Mouse (Mus musculus): ENCODE data around the gene Pitpnc1. TPM values are rescaled to one million over a fixed set of nuclear protein-coding genes. Genes with fewer than 3 reads are reported as not detected.
A peak's percentile ranks its signal among the peaks of the same experiment; 100 is the strongest.

Gene Pitpnc1
- polyA plus RNA-seq, 1 experiment from 2014 or later = 48.0 TPM

- Histone ChIP-seq H3K4me3 (ENCODE audit: low read depth, low read length) (no peak overlapping the region), H3K9me3 (replicated peaks; ENCODE audit: control insufficient read depth, low read length, poor library complexity, severe bottlenecking) (no peaks in the 10 kb centered on the region), H3K4me2 (ENCODE audit: low read length) (peak overlapping the region; percentile 32; the same call in 1 of the 2 replicates), H3K27ac (ENCODE audit: low read length) (peak overlapping the region; percentile 74), H3K36me3 (ENCODE audit: control insufficient read depth, insufficient read depth, low read length) (no peaks in the 10 kb centered on the region), H3K4me1 (ENCODE audit: control insufficient read depth, insufficient read depth, low read length) (peaks cover 42% of the 10 kb centered on the region), H3K27me3 (ENCODE audit: control insufficient read depth, insufficient read depth, low read depth, low read length) (no peaks in the 10 kb centered on the region), H3K9ac (ENCODE audit: low read depth, low read length) (no peak overlapping the region)
- no peak for ATAC-seq
- WGBS = 6% methylated on average over 4 of the region's 4 CpGs
Measured at GRCm38 (mm10) chr11:107416561-107416926, 54.0 kb downstream of the Pitpnc1 start.

- Histone ChIP-seq H3K4me3 (ENCODE audit: low read depth, low read length) (no peak overlapping the region), H3K27me3 (ENCODE audit: control insufficient read depth, insufficient read depth, low read depth, low read length) (no peaks in the 10 kb centered on the region), H3K9ac (ENCODE audit: low read depth, low read length) (no peak overlapping the region), H3K36me3 (ENCODE audit: control insufficient read depth, insufficient read depth, low read length) (no peaks in the 10 kb centered on the region), H3K27ac (ENCODE audit: low read length) (peak overlapping the region; percentile 74), H3K4me1 (ENCODE audit: control insufficient read depth, insufficient read depth, low read length) (peaks cover 42% of the 10 kb centered on the region), H3K9me3 (replicated peaks; ENCODE audit: control insufficient read depth, low read length, poor library complexity, severe bottlenecking) (no peaks in the 10 kb centered on the region), H3K4me2 (ENCODE audit: low read length) (peak overlapping the region; percentile 32; the same call in 1 of the 2 replicates)
- no peak for ATAC-seq
- WGBS = 25% methylated on average over 10 of the region's 10 CpGs
Measured at GRCm38 (mm10) chr11:107415901-107416560, 54.5 kb downstream of the Pitpnc1 start.

GRCm38 (mm10) chr11:107414996-107415747 is 55.3 kb downstream of the Pitpnc1 start:
- Histone ChIP-seq H3K4me3 (ENCODE audit: low read depth, low read length) (no peak overlapping the region), H3K9me3 (replicated peaks; ENCODE audit: control insufficient read depth, low read length, poor library complexity, severe bottlenecking) (no peaks in the 10 kb centered on the region), H3K9ac (ENCODE audit: low read depth, low read length) (peak overlapping the region; percentile 47), H3K4me2 (ENCODE audit: low read length) (peak overlapping the region; percentile 15; the same call in 1 of the 2 replicates), H3K27ac (ENCODE audit: low read length) (peak overlapping the region; percentile 59; the same call in 1 of the 2 replicates), H3K27me3 (ENCODE audit: control insufficient read depth, insufficient read depth, low read depth, low read length) (no peaks in the 10 kb centered on the region), H3K36me3 (ENCODE audit: control insufficient read depth, insufficient read depth, low read length) (no peaks in the 10 kb centered on the region), H3K4me1 (ENCODE audit: control insufficient read depth, insufficient read depth, low read length) (peaks cover 42% of the 10 kb centered on the region)
- ATAC-seq = no peak
- 51% methylated on average over 11 of the region's 11 CpGs for WGBS

- peak overlapping the region; percentile 27 for H3K4me3 ChIP-seq (ENCODE audit: low read depth, low read length)
- peak overlapping the region; percentile 59 for H3K4me2 ChIP-seq (ENCODE audit: low read length)
- WGBS = under 1% methylated on average over 14 of the region's 14 CpGs
- no peaks in the 10 kb centered on the region for H3K27me3 ChIP-seq (ENCODE audit: control insufficient read depth, insufficient read depth, low read depth, low read length)
- peak overlapping the region; percentile 65 for H3K27ac ChIP-seq (ENCODE audit: low read length)
- H3K4me1 ChIP-seq (ENCODE audit: control insufficient read depth, insufficient read depth, low read length) = peaks cover 42% of the 10 kb centered on the region
- peak; percentile 78; the same call in 1 of the 2 replicates for ATAC-seq
- H3K9me3 ChIP-seq (replicated peaks; ENCODE audit: control insufficient read depth, low read length, poor library complexity, severe bottlenecking) = no peaks in the 10 kb centered on the region
- H3K36me3 ChIP-seq (ENCODE audit: control insufficient read depth, insufficient read depth, low read length) = no peaks in the 10 kb centered on the region
- peak overlapping the region; percentile 59; the same call in 1 of the 2 replicates for H3K9ac ChIP-seq (ENCODE audit: low read depth, low read length)
Measured at GRCm38 (mm10) chr11:107413251-107413655, 57.2 kb downstream of the Pitpnc1 start.

GRCm38 (mm10) chr11:107412128-107412527 is 58.4 kb downstream of the Pitpnc1 start:
- Histone ChIP-seq H3K9ac (ENCODE audit: low read depth, low read length) (no peak overlapping the region), H3K4me3 (ENCODE audit: low read depth, low read length) (no peak overlapping the region), H3K4me1 (ENCODE audit: control insufficient read depth, insufficient read depth, low read length) (peaks cover 40% of the 10 kb centered on the region), H3K27ac (ENCODE audit: low read length) (no peak overlapping the region), H3K9me3 (replicated peaks; ENCODE audit: control insufficient read depth, low read length, poor library complexity, severe bottlenecking) (no peaks in the 10 kb centered on the region), H3K27me3 (ENCODE audit: control insufficient read depth, insufficient read depth, low read depth, low read length) (no peaks in the 10 kb centered on the region), H3K4me2 (ENCODE audit: low read length) (no peak overlapping the region), H3K36me3 (ENCODE audit: control insufficient read depth, insufficient read depth, low read length) (no peaks in the 10 kb centered on the region)
- no peak for ATAC-seq
- 84% methylated on average over 4 of the region's 4 CpGs for WGBS

- 68% methylated on average over 9 of the region's 9 CpGs for WGBS
- H3K27ac ChIP-seq (ENCODE audit: low read length) = no peak overlapping the region
- no peak overlapping the region for H3K4me3 ChIP-seq (ENCODE audit: low read depth, low read length)
- H3K4me1 ChIP-seq (ENCODE audit: control insufficient read depth, insufficient read depth, low read length) = peaks cover 34% of the 10 kb centered on the region
- no peak overlapping the region for H3K9ac ChIP-seq (ENCODE audit: low read depth, low read length)
- H3K36me3 ChIP-seq (ENCODE audit: control insufficient read depth, insufficient read depth, low read length) = no peaks in the 10 kb centered on the region
- no peaks in the 10 kb centered on the region for H3K9me3 ChIP-seq (replicated peaks; ENCODE audit: control insufficient read depth, low read length, poor library complexity, severe bottlenecking)
- ATAC-seq = no peak
- H3K27me3 ChIP-seq (ENCODE audit: control insufficient read depth, insufficient read depth, low read depth, low read length) = no peaks in the 10 kb centered on the region
- H3K4me2 ChIP-seq (ENCODE audit: low read length) = no peak overlapping the region
Measured at GRCm38 (mm10) chr11:107411576-107411975, 58.9 kb downstream of the Pitpnc1 start.

- Histone ChIP-seq H3K4me3 (ENCODE audit: low read depth, low read length) (no peak overlapping the region), H3K36me3 (ENCODE audit: control insufficient read depth, insufficient read depth, low read length) (no peaks in the 10 kb centered on the region), H3K9me3 (replicated peaks; ENCODE audit: control insufficient read depth, low read length, poor library complexity, severe bottlenecking) (no peaks in the 10 kb centered on the region), H3K27me3 (ENCODE audit: control insufficient read depth, insufficient read depth, low read depth, low read length) (no peaks in the 10 kb centered on the region), H3K4me2 (ENCODE audit: low read length) (no peak overlapping the region), H3K27ac (ENCODE audit: low read length) (no peak overlapping the region), H3K9ac (ENCODE audit: low read depth, low read length) (no peak overlapping the region), H3K4me1 (ENCODE audit: control insufficient read depth, insufficient read depth, low read length) (peaks cover 28% of the 10 kb centered on the region)
- ATAC-seq = no peak
- WGBS = 74% methylated on average over 7 of the region's 7 CpGs
Measured at GRCm38 (mm10) chr11:107410804-107411203, 59.7 kb downstream of the Pitpnc1 start.

- WGBS = 83% methylated on average over 5 of the region's 5 CpGs
- Histone ChIP-seq H3K27me3 (ENCODE audit: control insufficient read depth, insufficient read depth, low read depth, low read length) (no peaks in the 10 kb centered on the region), H3K4me3 (ENCODE audit: low read depth, low read length) (no peak overlapping the region), H3K9me3 (replicated peaks; ENCODE audit: control insufficient read depth, low read length, poor library complexity, severe bottlenecking) (no peaks in the 10 kb centered on the region), H3K27ac (ENCODE audit: low read length) (no peak overlapping the region), H3K36me3 (ENCODE audit: control insufficient read depth, insufficient read depth, low read length) (no peaks in the 10 kb centered on the region), H3K9ac (ENCODE audit: low read depth, low read length) (no peak overlapping the region), H3K4me1 (ENCODE audit: control insufficient read depth, insufficient read depth, low read length) (peaks cover 23% of the 10 kb centered on the region), H3K4me2 (ENCODE audit: low read length) (no peak overlapping the region)
- no peak for ATAC-seq
Measured at GRCm38 (mm10) chr11:107410090-107410732, 60.3 kb downstream of the Pitpnc1 start.

GRCm38 (mm10) chr11:107408886-107409285 is 61.6 kb downstream of the Pitpnc1 start:
- Histone ChIP-seq H3K27me3 (ENCODE audit: control insufficient read depth, insufficient read depth, low read depth, low read length) (no peaks in the 10 kb centered on the region), H3K27ac (ENCODE audit: low read length) (no peak overlapping the region), H3K4me3 (ENCODE audit: low read depth, low read length) (no peak overlapping the region), H3K9ac (ENCODE audit: low read depth, low read length) (no peak overlapping the region), H3K4me2 (ENCODE audit: low read length) (no peak overlapping the region), H3K36me3 (ENCODE audit: control insufficient read depth, insufficient read depth, low read length) (no peaks in the 10 kb centered on the region), H3K4me1 (ENCODE audit: control insufficient read depth, insufficient read depth, low read length) (peaks cover 12% of the 10 kb centered on the region), H3K9me3 (replicated peaks; ENCODE audit: control insufficient read depth, low read length, poor library complexity, severe bottlenecking) (no peaks in the 10 kb centered on the region)
- no peak for ATAC-seq
- WGBS = 95% methylated on average over 7 of the region's 7 CpGs

Measured in midbrain, embryonic 16.5 days (tissue).